Mouse (Mus musculus): Measurements from ENCODE around the gene Fmo2.

DNA sequence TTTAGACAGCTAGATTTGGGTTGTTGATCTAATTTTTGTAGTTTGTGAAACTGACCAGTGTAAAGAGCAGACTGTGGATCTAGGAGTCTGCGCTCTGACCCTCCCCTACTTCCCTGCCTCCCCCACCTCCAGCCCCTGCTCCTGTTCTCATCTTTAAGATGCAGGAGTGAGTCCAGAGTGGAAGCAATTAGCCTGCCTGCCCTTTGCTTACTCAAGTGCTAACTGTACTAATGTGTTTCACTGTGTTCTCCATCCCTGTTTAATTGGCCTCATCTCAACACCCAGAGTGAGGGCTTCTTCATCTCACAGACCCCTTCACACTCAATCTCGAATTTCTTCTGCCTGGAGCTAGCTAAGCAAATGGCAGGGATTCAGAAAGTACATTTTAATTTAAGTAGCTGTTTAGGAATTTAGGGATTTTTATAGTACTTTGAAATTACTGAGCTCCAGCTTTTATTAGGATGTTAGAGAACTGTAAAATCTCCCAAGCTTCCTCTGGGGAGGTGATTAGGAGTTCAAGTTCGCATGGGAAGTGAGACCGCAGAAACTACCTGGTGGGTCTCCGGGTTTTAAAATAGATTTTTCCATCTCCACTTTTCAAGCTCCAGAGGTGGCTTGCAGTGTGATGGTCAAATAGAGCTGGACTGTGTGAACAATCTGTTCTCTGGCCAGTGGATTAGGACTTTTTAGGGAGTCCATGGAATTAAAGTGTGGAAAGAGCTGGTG is 39.6 kb upstream of the Fmo2 start:
- TF ChIP-seq CTCF (IDR thresholded peaks at IDR 0.05; ENCODE audit: control insufficient read depth, insufficient read depth, insufficient read length) = no peak
- TF ChIP-seq FOSL1 (IDR thresholded peaks at IDR 0.05; ENCODE audit: insufficient read depth, low read length, poor library complexity, severe bottlenecking) = no peak
- TF ChIP-seq USF1 (IDR thresholded peaks at IDR 0.05; ENCODE audit: low read depth) = no peak
